Mouse (Mus musculus) testis, adult 2 months (tissue): ENCODE data around the gene Pwwp2a. TPM values are rescaled to one million over a fixed set of nuclear protein-coding genes. Genes with fewer than 3 reads are reported as not detected.

Experiments used
- H3K27ac ChIP-seq: fragments of 200-500 bp; 2 replicates; pipeline ENCODE4 v1.5.1; 2012; ENCODE audit warnings: low read depth, low read length; ENCODE audit not compliant: control insufficient read depth, insufficient read depth
- H3K27me3 ChIP-seq: fragments of 200-500 bp; 2 replicates; pipeline ENCODE4 v1.6.1; 2012; ENCODE audit warnings: mild to moderate bottlenecking, low read length, moderate library complexity; ENCODE audit not compliant: control insufficient read depth, insufficient read depth
- H3K36me3 ChIP-seq: fragments of 200-500 bp; 2 replicates; pipeline ENCODE4 v1.6.1; 2012; ENCODE audit warnings: mild to moderate bottlenecking, low read length; ENCODE audit not compliant: control insufficient read depth, insufficient read depth
- H3K4me1 ChIP-seq: fragments of 200-500 bp; 2 replicates; pipeline ENCODE4 v1.6.1; 2012; ENCODE audit warnings: low read length; ENCODE audit not compliant: control insufficient read depth, insufficient read depth
- H3K4me3 ChIP-seq: fragments of 200-500 bp; 2 replicates; pipeline ENCODE4 v1.5.1; 2012; ENCODE audit warnings: low read depth, mild to moderate bottlenecking, low read length, moderate library complexity, mixed read lengths; ENCODE audit not compliant: control insufficient read depth
- CTCF ChIP-seq: fragments of 200-500 bp; IDR thresholded peaks from 2 replicates; pipeline ENCODE4 v1.5.1; 2012; ENCODE audit warnings: low read depth, mild to moderate bottlenecking, inconsistent platforms, low read length, moderate library complexity; ENCODE audit not compliant: control insufficient read depth, insufficient read depth, insufficient replicate concordance
- POLR2A ChIP-seq: fragments of 200-500 bp; IDR thresholded peaks from 2 replicates; pipeline ENCODE4 v1.6.1; 2012; ENCODE audit warnings: low read depth, mild to moderate bottlenecking, inconsistent platforms, low read length, moderate library complexity; ENCODE audit not compliant: control insufficient read depth
- polyA plus RNA-seq: library from polyadenylated mRNA; depleted of rRNA; stranded (reverse); fragments of >200 nt; gene quantifications from 2 replicates; pipeline ENCODE4 v1.2.3, GENCODE M21; 2012

The Pwwp2a gene
- polyA plus RNA-seq, 1 experiment = 10.3 TPM

DNA sequence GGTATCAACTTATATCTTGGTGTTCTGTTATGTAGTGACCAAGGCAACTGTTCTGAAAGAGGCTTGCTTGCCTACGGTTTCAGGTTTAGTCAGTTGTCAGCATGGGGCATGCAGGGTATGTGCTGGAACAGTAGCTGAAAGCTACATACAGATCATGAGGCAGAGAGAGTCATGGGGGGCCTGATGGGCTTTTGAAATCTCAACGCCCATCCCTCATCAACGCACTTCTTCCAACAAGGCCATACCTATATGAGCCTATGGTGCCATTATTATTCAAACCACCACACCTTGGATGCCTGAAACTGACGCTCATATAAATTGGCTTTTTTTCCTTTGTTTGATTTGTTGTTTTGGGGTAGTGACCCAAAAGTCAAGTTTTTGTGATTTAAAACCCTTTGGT, 14.8 kb downstream of the Pwwp2a start:
- H3K27ac ChIP-seq = no peak overlapping the region
- no peak for TF ChIP-seq CTCF
- TF ChIP-seq POLR2A = no peak
- H3K4me1 ChIP-seq = no peaks in the 10 kb centered on the region
- no peak overlapping the region for H3K4me3 ChIP-seq
- no peaks in the 10 kb centered on the region for H3K27me3 ChIP-seq
- no peaks in the 10 kb centered on the region for H3K36me3 ChIP-seq

DNA sequence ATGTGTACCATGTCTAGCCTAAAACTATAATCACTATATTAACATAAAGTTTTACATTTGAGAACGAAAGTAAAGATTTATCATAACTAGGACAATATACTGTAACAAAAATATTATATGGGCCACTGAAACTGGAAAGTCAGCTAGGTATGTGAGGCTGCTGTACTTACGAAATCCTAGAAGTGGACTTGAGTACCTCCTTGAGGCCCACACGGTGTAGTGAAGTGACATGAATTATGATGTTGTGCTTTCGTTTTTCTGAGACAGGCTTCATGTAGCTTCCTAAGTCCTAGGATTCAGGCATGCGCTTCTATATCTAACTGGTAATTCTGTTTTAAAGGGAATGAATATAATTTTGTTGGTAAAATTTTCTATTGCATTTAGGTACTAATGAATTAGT, 16.8 kb downstream of the Pwwp2a start:
- TF ChIP-seq POLR2A = no peak
- no peak for TF ChIP-seq CTCF
- no peaks in the 10 kb centered on the region for H3K4me1 ChIP-seq
- no peak overlapping the region for H3K27ac ChIP-seq
- H3K36me3 ChIP-seq = no peaks in the 10 kb centered on the region
- no peak overlapping the region for H3K4me3 ChIP-seq
- H3K27me3 ChIP-seq = no peaks in the 10 kb centered on the region

DNA sequence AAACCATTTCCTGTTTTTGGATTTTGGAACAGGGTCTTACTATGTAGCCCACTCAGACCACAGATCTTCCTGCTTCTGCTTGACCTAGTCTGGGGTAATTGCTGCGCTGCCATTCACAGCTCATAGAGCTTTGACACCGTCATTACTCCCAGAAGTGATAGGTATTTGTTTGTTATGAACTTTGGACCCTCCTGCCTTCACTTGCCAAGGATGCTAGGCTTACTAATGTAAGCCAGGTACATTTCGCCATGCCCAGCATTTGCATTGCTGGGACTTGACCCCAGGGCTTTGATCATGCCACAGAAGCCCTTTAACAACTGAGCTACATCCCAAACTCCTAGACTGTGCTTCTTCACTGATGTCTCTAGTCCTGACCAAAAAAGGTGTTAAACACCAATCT, 18.5 kb downstream of the Pwwp2a start:
- Histone ChIP-seq H3K27me3 (no peaks in the 10 kb centered on the region), H3K4me3 (no peak overlapping the region), H3K36me3 (no peaks in the 10 kb centered on the region), H3K27ac (no peak overlapping the region), H3K4me1 (no peaks in the 10 kb centered on the region)
- TF ChIP-seq POLR2A (no peak), CTCF (no peak)

GRCm38 (mm10) chr11:43703552-43703951, 21.8 kb downstream of the Pwwp2a start:
- no peaks in the 10 kb centered on the region for H3K4me1 ChIP-seq
- H3K4me3 ChIP-seq = no peak overlapping the region
- TF ChIP-seq POLR2A (no peak), CTCF (no peak)
- H3K27ac ChIP-seq = no peak overlapping the region
- no peaks in the 10 kb centered on the region for H3K36me3 ChIP-seq
- H3K27me3 ChIP-seq = no peaks in the 10 kb centered on the region

DNA sequence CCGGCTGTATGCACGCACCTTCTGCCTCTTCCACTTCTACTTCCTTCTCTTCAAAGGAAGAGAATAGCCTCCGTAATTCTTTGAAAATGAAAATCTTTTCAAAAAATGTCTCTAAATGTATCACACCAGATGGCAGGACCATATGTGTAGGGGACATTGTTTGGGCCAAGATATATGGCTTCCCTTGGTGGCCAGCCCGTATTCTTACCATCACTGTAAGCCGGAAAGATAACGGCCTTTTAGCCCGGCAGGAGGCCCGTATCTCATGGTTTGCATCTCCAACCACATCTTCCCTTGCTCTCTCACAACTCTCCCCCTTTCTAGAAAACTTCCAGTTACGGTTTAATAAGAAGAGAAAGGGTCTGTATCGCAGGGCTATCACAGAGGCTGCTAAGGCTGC, 24.0 kb downstream of the Pwwp2a start:
- no peaks in the 10 kb centered on the region for H3K27me3 ChIP-seq
- H3K27ac ChIP-seq = no peak overlapping the region
- no peaks in the 10 kb centered on the region for H3K36me3 ChIP-seq
- no peak overlapping the region for H3K4me3 ChIP-seq
- H3K4me1 ChIP-seq = no peaks in the 10 kb centered on the region
- no peak for TF ChIP-seq POLR2A
- no peak for TF ChIP-seq CTCF

- Histone ChIP-seq H3K27me3 (no peaks in the 10 kb centered on the region), H3K27ac (no peak overlapping the region), H3K36me3 (no peaks in the 10 kb centered on the region), H3K4me3 (no peak overlapping the region), H3K4me1 (no peaks in the 10 kb centered on the region)
- TF ChIP-seq POLR2A = no peak
- TF ChIP-seq CTCF = no peak
Measured at GRCm38 (mm10) chr11:43708409-43708808, 26.6 kb downstream of the Pwwp2a start.

DNA sequence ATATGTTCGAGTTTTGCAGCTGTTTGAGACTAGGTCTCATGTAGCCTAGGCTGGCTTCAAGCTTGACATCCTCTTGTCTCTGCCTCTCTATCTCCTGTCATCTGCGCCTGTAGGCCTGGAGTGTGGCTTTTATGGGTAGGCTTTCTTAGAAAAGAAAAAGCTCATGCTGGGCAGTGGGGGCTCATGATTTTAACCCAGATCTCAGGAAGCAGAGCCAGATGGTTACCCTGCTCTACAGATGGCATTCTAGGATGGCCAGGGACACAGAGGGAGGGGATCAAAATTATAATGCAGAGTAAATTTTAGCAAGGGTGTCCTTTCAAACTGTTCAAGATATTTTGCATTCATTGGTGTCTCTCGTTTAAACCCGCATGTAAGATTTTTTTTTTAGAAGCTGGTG, 30.4 kb downstream of the Pwwp2a start:
- no peak overlapping the region for H3K27ac ChIP-seq
- H3K4me3 ChIP-seq = no peak overlapping the region
- no peaks in the 10 kb centered on the region for H3K36me3 ChIP-seq
- H3K4me1 ChIP-seq = no peaks in the 10 kb centered on the region
- TF ChIP-seq POLR2A (no peak), CTCF (no peak)
- H3K27me3 ChIP-seq = no peaks in the 10 kb centered on the region

GRCm38 (mm10) chr11:43723411-43723810, 41.6 kb downstream of the Pwwp2a start:
- TF ChIP-seq CTCF = no peak
- TF ChIP-seq POLR2A = no peak
- H3K27ac ChIP-seq = no peak overlapping the region
- H3K4me1 ChIP-seq = no peaks in the 10 kb centered on the region
- peaks cover 2% of the 10 kb centered on the region for H3K36me3 ChIP-seq
- H3K27me3 ChIP-seq = no peaks in the 10 kb centered on the region
- no peak overlapping the region for H3K4me3 ChIP-seq
